Mouse (Mus musculus) brain, embryonic 14.5 days (tissue): Measurements from ENCODE around the gene Pltp.
"Not testable (repeated sequence)": the region's sequence is repeated elsewhere in the genome, so short reads cannot be mapped to it uniquely, and the experiment has no call there.

Experiments used
- CTCF ChIP-seq: fragments of 200-500 bp; IDR thresholded peaks from 2 replicates; pipeline ENCODE4 v1.5.1; 2012; ENCODE audit warnings: inconsistent platforms, mild to moderate bottlenecking, moderate library complexity, borderline replicate concordance; ENCODE audit not compliant: insufficient read depth, insufficient read length; ENCODE audit errors: extremely low read depth
- POLR2A ChIP-seq: fragments of 200-500 bp; IDR thresholded peaks from 2 replicates; pipeline ENCODE4 v1.6.1; 2012; ENCODE audit warnings: mild to moderate bottlenecking, inconsistent platforms, borderline replicate concordance; ENCODE audit not compliant: poor library complexity, insufficient read depth, insufficient read length, severe bottlenecking; ENCODE audit errors: extremely low read depth

GRCm38 (mm10) chr2:164855572-164855971, 1.9 kb downstream of the Pltp start:
- not testable (repeated sequence) for TF ChIP-seq CTCF, POLR2A
